Mouse (Mus musculus) stomach, postnatal 0 days (tissue): ENCODE results near the gene Cdk12.

Source experiments
- CTCF ChIP-seq: IDR thresholded peaks from 2 replicates; pipeline ENCODE4 v1.5.1; 2016; ENCODE audit warnings: antibody characterized with exemption, low read depth, mild to moderate bottlenecking, moderate library complexity
- EP300 ChIP-seq: optimal IDR thresholded peaks from 2 replicates; pipeline ENCODE3; 2016; ENCODE audit warnings: antibody characterized with exemption

DNA sequence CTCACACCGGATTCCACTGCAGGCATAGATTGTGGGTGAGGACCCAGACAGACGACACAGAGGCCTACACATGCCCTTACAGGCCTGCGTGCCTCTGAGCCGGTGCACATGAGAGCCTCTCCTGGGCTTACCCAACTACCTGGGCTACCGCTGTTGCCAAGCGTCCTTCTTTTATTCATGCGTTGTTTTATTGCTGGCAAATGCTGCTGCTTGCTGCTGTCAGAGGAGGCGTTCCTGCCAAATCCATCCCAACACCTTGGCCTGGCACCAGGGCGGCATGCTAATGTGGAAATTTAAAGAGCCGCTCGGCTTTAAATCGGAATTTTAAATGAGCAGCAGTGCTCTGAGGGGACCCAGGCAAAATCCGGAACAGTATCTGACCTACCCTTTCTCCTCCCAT, 87.0 kb downstream of the Cdk12 start:
- TF ChIP-seq EP300 (no peak), CTCF (no peak)
